Mouse (Mus musculus) left cerebral cortex, adult 9 months (tissue): ENCODE measurements at regions not wholly inside any gene's neighbourhood (a gene's known extent, or its start where the extent isn't known, plus 50 kb on each side); places are given as distances from the start of the nearest gene placed in this dataset.

Experiments
- DNase-seq, 2 experiments: peaks; one replicate each; pipeline ENCODE4 v3.0.0; 2022; ENCODE audit warnings: low spot score in 2 of 2

GRCm38 (mm10) chr9:43977773-43978172 lies 65.4 kb upstream of the Thy1 start:
- no peak for DNase-seq

- no peak for DNase-seq
Measured at GRCm38 (mm10) chr9:43981376-43981775, 61.8 kb upstream of the Thy1 start.

GRCm38 (mm10) chr9:43982359-43982889 lies 60.8 kb upstream of the Thy1 start:
- DNase-seq, result no peak

DNA sequence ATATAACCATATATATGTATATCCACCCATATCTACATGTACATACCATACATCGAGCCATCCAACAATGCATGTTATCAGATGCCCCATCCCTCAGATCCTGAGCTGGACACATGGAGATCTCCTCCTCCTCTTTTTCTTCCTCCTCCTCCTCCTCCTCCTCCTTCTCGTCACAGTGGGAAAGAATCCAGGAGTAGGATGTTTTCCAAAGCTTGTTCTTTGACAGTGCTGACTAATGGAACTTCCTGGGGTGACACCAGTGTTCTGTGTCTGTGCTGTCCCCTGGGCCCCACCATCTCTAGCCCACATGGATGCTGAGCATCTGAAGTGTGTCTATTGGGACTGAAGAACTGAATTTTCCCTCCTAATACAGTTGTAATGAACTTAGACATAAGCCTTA lies 60.0 kb upstream of the Thy1 start:
- no peak for DNase-seq

GRCm38 (mm10) chr9:43984181-43985062 lies 58.8 kb upstream of the Thy1 start:
- DNase-seq, result peak in 1 of 2 experiments; percentile 93

- DNase-seq, result no peak
Measured at GRCm38 (mm10) chr9:43987957-43988356, 55.2 kb upstream of the Thy1 start.

DNA sequence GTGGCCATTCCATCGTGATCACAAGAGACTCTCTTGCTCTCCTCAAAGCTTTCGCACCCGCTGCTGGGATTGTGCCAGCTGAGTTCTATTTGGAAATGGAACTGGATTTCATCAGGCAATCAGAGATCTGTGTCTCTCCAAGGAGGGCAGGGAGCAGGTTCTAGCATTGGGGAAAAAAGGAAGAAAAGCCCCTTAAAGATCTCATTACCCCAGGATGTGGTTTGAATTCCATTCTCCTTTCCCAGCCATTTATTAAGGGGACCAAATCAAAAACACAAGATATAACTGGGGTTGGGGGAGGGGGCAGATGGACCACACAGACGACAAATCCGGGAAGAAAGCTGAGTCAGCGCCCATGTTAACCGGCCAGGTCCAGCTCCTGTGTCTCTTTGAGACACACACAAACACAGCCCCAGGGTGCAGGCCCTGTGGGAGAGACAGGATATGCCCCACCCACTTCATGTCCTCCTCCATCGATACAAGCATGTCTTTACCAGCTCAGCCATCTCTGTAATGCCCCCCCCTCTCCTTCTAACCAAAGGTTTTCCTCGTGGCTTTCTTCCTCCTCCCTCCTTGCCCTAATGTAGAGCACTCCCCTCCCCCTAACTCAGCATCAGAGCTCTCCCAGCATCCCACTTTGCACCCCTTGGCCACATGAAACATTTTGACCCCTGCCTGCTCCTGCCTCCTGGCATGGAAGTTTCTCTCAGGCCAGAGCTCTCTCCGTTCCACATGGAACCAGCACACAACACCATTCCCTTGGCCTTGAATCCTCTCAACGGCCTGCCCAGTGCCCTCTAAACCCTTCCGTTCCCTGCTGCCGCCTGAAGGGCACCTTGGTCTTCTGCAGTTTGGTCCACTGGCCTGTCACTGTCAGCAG lies 54.0 kb upstream of the Thy1 start:
- DNase-seq, result no peak

- DNase-seq, result no peak
Measured at GRCm38 (mm10) chr9:43990124-43990523, 53.1 kb upstream of the Thy1 start.

- no peak for DNase-seq
Measured at GRCm38 (mm10) chr9:43993221-43993976, 49.8 kb upstream of the Thy1 start.
